Mouse (Mus musculus) midbrain, embryonic 13.5 days (tissue): ENCODE measurements at regions not wholly inside any gene's neighbourhood (a gene's known extent, or its start where the extent isn't known, plus 50 kb on each side); places are given as distances from the start of the nearest gene placed in this dataset.

Source experiments
- ATAC-seq: fragments of 200-750 bp; cut with Nextera tagmentation; 2 replicates; pipeline ENCODE4 v1.8.0; 2017; ENCODE audit warnings: mild to moderate bottlenecking, moderate TSS enrichment, moderate library complexity
- H3K27ac ChIP-seq: fragments of 300-500 bp; sonication (generic); 2 replicates; pipeline ENCODE4 v1.5.1; 2015; ENCODE audit warnings: inconsistent platforms, mild to moderate bottlenecking, moderate library complexity
- H3K27me3 ChIP-seq: fragments of 300-500 bp; sonication (generic); 2 replicates; pipeline ENCODE4 v1.6.1; 2015; ENCODE audit warnings: mild to moderate bottlenecking, inconsistent platforms
- H3K36me3 ChIP-seq: fragments of 300-500 bp; sonication (generic); 2 replicates; pipeline ENCODE4 v1.6.1; 2015; ENCODE audit warnings: mild to moderate bottlenecking, inconsistent platforms
- H3K4me1 ChIP-seq: fragments of 300-500 bp; sonication (generic); replicated peaks from 2 replicates; pipeline ENCODE4 v1.6.1; 2015; ENCODE audit warnings: inconsistent platforms
- H3K4me2 ChIP-seq: fragments of 300-500 bp; sonication (generic); replicated peaks from 2 replicates; pipeline ENCODE4 v1.6.1; 2015; ENCODE audit warnings: moderate library complexity, mild to moderate bottlenecking, inconsistent platforms
- H3K4me3 ChIP-seq: fragments of 300-500 bp; sonication (generic); replicated peaks from 2 replicates; pipeline ENCODE4 v1.5.1; 2015; ENCODE audit warnings: mild to moderate bottlenecking, inconsistent platforms
- H3K9ac ChIP-seq: fragments of 300-500 bp; sonication (generic); replicated peaks from 2 replicates; pipeline ENCODE4 v1.6.1; 2015; ENCODE audit warnings: mild to moderate bottlenecking, inconsistent platforms
- H3K9me3 ChIP-seq: fragments of 300-500 bp; sonication (generic); 2 replicates; pipeline ENCODE4 v1.6.1; 2016; ENCODE audit warnings: mild to moderate bottlenecking, inconsistent platforms
- WGBS: fragments of 180-500 bp; shearing (Covaris S2); methylation state at CpG from one replicate; pipeline ENCODE4 v1.1.7; 2015; 5-methylcytosine and 5-hydroxymethylcytosine counted together

DNA sequence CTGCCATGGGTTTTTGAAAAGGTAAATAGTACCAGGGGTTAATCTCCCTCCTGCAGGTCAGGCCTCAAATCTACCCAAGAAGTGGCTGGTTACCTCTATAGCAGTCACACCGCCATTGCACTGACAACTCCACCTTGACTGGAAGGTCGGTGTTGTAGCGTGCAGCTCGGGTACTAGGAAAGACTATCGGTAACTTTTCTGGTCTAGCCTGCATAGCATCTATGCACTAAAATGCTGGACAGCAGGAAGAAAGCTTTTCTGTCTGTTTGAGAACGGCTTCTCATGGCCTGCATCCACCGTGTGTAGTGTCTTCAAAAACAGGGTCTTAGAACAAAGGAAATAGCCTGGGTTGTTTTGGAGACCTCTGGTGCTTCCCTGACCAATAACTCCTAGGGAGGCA is 88.8 kb downstream of the Bms1 start:
- Histone ChIP-seq H3K9me3 (no peaks in the 10 kb centered on the region), H3K4me1 (no peaks in the 10 kb centered on the region), H3K4me3 (no peak overlapping the region), H3K36me3 (no peaks in the 10 kb centered on the region), H3K9ac (no peak overlapping the region), H3K27ac (no peak overlapping the region), H3K27me3 (no peaks in the 10 kb centered on the region), H3K4me2 (no peak overlapping the region)
- ATAC-seq = no peak
- WGBS = 92% methylated on average over 7 of the region's 7 CpGs

DNA sequence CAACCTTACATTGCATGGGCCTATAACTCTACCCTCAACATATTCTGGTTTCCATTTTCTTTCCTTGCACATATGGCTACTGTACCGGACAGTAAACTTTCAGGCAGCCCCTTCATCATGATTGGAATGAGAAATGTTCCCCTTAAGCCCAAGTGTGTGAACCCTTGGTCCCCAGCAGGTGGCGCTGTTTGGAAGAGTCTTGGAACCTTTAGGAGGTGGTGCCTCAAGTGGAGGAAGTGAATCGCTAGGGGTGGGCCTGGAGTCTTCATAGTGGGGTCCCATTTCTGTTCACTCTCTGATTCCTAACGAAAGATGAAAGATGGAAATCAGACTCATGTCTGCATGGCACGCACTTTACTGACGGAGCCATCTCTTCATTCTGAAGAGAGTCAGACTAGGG is 91.8 kb downstream of the Bms1 start:
- Histone ChIP-seq H3K36me3 (no peaks in the 10 kb centered on the region), H3K4me1 (no peaks in the 10 kb centered on the region), H3K4me3 (no peak overlapping the region), H3K27ac (no peak overlapping the region), H3K9ac (no peak overlapping the region), H3K27me3 (no peaks in the 10 kb centered on the region), H3K9me3 (no peaks in the 10 kb centered on the region), H3K4me2 (no peak overlapping the region)
- ATAC-seq = no peak
- WGBS = 72% methylated on average over 6 of the region's 6 CpGs

DNA sequence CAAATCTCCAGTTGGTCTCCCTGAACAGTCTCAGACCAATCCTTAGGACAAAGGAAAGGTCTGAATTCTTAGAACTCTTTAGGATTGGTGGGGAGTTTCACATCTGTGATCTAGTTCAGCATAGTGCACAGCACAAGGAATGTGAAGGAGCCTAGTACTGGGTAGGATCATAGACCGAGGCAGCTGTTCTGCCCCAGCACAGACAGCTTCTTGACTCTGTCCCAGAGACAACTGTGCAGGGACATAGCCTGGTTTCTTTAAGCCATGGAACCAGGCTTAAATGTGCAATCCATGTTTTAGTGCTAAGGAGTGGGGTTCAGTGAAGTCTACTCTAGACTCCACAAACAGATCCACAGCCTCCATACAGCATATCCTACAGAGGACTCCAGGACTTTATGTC is 93.6 kb downstream of the Bms1 start:
- Histone ChIP-seq H3K9ac (no peak overlapping the region), H3K4me2 (no peak overlapping the region), H3K27me3 (no peaks in the 10 kb centered on the region), H3K4me3 (no peak overlapping the region), H3K9me3 (no peaks in the 10 kb centered on the region), H3K36me3 (no peaks in the 10 kb centered on the region), H3K4me1 (no peaks in the 10 kb centered on the region), H3K27ac (no peak overlapping the region)
- ATAC-seq = no peak
- 96% methylated on average over 1 of the region's 1 CpGs for WGBS

DNA sequence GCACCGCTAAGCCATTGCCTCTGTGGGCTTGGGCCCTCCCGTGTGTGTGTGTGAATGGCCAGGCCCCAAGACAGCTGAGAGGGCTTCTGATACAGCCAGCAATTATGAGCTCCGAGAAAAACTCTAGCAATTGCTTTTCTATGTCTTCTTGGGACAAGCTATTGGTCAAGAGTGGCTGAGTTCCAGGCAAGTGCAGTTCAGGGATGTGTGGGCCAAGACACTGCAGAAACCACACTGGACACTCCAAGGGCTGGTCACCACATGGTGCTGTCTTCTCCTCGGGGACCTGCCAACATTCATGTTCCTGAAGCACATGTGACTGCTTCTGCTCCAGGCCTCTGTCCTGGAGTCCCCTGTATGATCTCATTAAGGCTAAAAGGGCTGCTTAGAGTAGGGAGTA is 94.7 kb downstream of the Bms1 start:
- Histone ChIP-seq H3K9ac (no peak overlapping the region), H3K36me3 (no peaks in the 10 kb centered on the region), H3K4me1 (no peaks in the 10 kb centered on the region), H3K9me3 (no peaks in the 10 kb centered on the region), H3K4me3 (no peak overlapping the region), H3K27me3 (no peaks in the 10 kb centered on the region), H3K4me2 (no peak overlapping the region), H3K27ac (no peak overlapping the region)
- ATAC-seq = no peak
- 80% methylated on average over 4 of the region's 4 CpGs for WGBS

DNA sequence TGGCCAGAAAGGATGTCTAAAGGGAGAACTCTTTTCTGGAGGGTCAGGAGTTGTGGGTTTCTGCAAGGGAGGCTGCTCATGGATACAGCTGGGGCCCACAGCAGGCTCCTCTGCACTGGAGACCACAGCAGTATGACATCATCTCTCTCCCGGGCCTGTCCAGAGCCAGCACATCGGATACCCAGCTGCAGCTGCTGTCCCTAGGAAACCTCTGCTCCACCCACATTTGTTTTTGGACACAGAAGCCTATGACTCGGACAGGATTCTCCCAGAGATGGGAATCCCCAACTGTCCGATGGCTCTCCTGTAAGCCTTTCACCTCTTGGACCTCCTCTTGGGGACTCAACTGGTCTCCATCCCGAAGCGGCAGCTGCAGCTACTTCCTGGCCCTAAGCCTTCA is 96.2 kb downstream of the Bms1 start:
- 80% methylated on average over 6 of the region's 6 CpGs for WGBS
- Histone ChIP-seq H3K36me3 (no peaks in the 10 kb centered on the region), H3K4me2 (no peak overlapping the region), H3K27me3 (no peaks in the 10 kb centered on the region), H3K4me1 (no peaks in the 10 kb centered on the region), H3K4me3 (no peak overlapping the region), H3K9me3 (no peaks in the 10 kb centered on the region), H3K27ac (no peak overlapping the region), H3K9ac (no peak overlapping the region)
- ATAC-seq = no peak

DNA sequence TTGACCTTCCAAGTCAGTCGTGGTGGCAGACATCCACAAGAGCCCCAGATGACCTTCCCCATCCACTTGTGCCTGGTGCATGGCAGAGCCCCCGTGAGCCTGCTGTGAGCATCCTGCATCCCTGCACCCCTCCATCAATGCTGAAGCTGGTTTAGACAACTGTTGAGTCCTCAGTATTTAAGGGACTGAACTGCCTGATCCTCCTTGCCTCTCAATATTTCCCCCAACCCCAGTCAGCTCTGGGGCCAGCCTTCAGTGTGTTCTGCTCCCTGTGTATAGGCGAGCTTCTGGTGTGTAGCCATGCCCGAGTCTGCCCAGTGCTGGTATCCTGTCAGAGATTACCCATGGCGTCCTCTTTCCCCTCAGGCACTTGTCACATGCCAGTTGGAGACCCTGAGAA is 96.6 kb downstream of the Bms1 start:
- no peak overlapping the region for H3K27ac ChIP-seq
- H3K9me3 ChIP-seq = no peaks in the 10 kb centered on the region
- no peaks in the 10 kb centered on the region for H3K4me1 ChIP-seq
- no peak overlapping the region for H3K4me2 ChIP-seq
- H3K36me3 ChIP-seq = no peaks in the 10 kb centered on the region
- no peaks in the 10 kb centered on the region for H3K27me3 ChIP-seq
- no peak for ATAC-seq
- 78% methylated on average over 5 of the region's 5 CpGs for WGBS
- H3K9ac ChIP-seq = no peak overlapping the region
- no peak overlapping the region for H3K4me3 ChIP-seq

DNA sequence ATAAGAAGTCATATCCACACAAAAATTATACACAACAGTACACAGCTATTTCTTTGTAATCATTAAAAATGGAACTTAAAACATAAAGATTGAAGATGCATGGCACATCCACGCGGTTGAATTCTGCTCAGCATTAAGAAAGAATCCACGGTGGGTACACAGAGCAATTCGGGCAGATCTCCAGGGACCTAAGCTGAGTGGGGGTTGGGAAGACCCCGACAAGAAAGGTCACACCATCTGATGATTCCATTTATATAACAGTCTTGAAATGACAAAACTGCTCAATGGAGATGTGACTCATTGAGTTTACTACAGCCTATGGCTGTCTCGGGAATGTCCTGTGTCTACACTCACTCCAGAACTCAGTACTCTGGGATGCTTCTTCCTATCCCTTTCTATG is 97.2 kb downstream of the Bms1 start:
- Histone ChIP-seq H3K9ac (no peak overlapping the region), H3K4me2 (no peak overlapping the region), H3K4me3 (no peak overlapping the region), H3K36me3 (no peaks in the 10 kb centered on the region), H3K9me3 (no peaks in the 10 kb centered on the region), H3K27ac (no peak overlapping the region), H3K4me1 (no peaks in the 10 kb centered on the region), H3K27me3 (no peaks in the 10 kb centered on the region)
- WGBS = 88% methylated on average over 6 of the region's 6 CpGs
- ATAC-seq = no peak

DNA sequence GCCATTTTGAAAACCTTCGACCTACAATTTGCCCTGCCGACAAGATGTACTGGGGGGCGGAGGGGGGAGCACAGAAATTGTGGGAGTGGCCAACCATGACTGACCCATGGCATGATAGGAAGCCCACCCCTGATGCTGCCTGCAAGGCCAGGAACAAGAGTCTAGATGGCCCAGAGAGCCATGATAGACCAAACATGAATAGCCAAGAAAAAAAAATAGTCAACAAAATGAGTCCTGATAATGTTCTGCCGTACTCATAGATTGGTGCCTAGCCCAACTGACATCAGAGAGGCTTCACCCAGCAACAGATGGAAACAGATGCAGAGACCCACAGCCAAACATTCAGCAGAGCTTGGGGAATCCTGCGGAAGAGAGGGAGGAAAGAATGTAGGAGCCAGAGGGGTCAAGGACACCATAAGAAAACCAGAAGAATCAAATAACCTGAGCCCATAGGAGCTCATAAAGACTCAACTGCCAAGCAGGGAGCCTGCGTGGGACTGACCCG is 99.2 kb downstream of the Bms1 start:
- no peak overlapping the region for H3K9ac ChIP-seq
- no peaks in the 10 kb centered on the region for H3K36me3 ChIP-seq
- H3K9me3 ChIP-seq = no peaks in the 10 kb centered on the region
- H3K4me3 ChIP-seq = no peak overlapping the region
- H3K4me1 ChIP-seq = 0 out of 2 replicates have a peak, but pooled peaks cover 3% of the 10 kb centered on the region
- ATAC-seq = no peak
- H3K27ac ChIP-seq = no peak overlapping the region
- whole genome bisulfite sequencing = 92% methylated on average over 7 of the region's 7 CpGs
- H3K4me2 ChIP-seq = no peak overlapping the region
- 0 out of 2 replicates have a peak, but pooled peaks cover 3% of the 10 kb centered on the region for H3K27me3 ChIP-seq

DNA sequence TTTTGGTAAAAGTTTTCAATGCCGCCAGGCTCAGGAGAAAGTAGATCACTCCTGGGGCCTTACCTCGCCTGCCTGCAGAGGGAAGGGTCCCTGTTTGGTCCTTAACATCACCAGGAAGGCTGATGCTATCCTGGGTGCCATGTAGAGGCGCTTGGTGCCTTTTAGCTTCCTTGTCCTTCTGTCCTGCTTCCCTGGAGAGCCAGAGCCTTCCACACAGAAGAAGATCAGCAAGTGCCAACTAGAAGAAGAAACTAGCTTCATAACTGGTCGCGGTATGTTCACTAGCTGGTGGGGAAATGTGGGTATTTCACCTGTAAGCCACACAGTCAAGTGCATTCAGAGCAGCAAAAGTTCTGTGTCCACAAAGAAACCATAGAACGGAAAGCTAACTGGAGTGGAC is 103.4 kb downstream of the Bms1 start:
- H3K4me2 ChIP-seq = no peak overlapping the region

DNA sequence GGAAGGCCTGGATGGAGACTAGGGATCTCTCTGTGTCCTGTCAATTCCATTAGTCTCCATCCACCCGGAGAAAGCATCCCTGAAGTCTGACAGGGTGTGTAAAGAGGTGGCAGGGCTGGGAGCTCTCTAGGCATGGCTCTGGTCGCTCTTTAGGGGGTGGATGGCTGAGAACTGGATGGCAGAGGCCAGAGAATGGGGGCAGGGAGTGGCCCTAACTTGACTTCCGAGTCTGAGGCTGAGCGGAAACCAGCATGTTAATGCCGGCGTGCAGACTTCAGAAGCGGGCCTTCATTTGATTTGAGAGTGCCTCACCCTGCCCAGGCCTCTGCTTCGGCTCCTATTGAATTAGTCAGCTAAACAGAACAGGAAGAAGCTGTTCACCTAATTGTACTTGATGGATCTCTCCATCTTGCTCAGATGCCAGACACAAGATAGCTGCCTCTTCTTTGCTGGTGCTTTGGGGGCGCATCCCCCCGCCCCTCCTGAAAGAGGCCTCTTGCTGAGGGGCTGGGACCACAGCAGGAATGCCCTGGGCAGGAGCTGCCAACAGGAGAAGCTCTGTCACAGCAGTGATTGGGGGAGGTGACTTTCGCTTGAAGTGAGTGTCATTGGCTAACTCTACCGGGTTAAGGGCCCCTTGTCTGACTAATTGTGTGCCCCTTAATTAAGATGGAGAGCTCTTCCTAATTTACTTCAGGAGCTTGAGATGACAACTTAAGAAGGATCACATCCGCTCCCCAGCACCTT is 104.2 kb downstream of the Bms1 start:
- no peak overlapping the region for H3K9ac ChIP-seq
- no peaks in the 10 kb centered on the region for H3K9me3 ChIP-seq
- WGBS = 38% methylated on average over 13 of the region's 13 CpGs
- 0 out of 2 replicates have a peak, but pooled peaks cover 3% of the 10 kb centered on the region for H3K27me3 ChIP-seq
- no peak overlapping the region for H3K27ac ChIP-seq
- ATAC-seq = no peak
- no peaks in the 10 kb centered on the region for H3K36me3 ChIP-seq
- H3K4me3 ChIP-seq = no peak overlapping the region
- H3K4me2 ChIP-seq = no peak overlapping the region
- H3K4me1 ChIP-seq = 0 out of 2 replicates have a peak, but pooled peaks cover 7% of the 10 kb centered on the region

More for the DNA sequence above, 103.4 kb downstream of the Bms1 start:
- H3K9ac ChIP-seq = no peak overlapping the region
- no peaks in the 10 kb centered on the region for H3K36me3 ChIP-seq
- 88% methylated on average over 6 of the region's 6 CpGs for WGBS
- no peak for ATAC-seq
- H3K4me1 ChIP-seq = 0 out of 2 replicates have a peak, but pooled peaks cover 7% of the 10 kb centered on the region
- H3K9me3 ChIP-seq = no peaks in the 10 kb centered on the region
- H3K27ac ChIP-seq = no peak overlapping the region
- 0 out of 2 replicates have a peak, but pooled peaks cover 3% of the 10 kb centered on the region for H3K27me3 ChIP-seq
- H3K4me3 ChIP-seq = no peak overlapping the region

DNA sequence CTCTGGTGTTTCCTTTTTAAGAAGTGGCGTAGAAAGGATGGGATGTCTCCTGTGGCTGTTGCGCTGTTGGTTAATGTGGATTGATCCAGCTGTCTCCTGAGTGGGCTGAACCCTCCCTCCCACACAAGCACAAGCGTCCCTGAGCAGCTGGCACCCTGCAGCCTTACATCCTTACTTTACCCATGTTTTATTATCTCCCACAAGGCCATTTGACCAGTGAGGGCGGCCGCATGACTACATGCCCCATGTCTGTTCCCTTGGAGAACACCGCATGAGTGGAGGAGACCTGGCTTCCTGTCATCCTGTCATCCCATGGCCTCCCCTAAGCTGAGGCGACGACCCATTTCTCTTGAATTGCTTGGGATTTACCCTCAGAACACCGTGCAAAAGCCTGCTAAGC is 108.2 kb downstream of the Bms1 start:
- 73% methylated on average over 9 of the region's 9 CpGs for WGBS
- Histone ChIP-seq H3K4me1 (0 out of 2 replicates have a peak, but pooled peaks cover 7% of the 10 kb centered on the region), H3K27ac (no peak overlapping the region), H3K4me2 (no peak overlapping the region), H3K27me3 (no peaks in the 10 kb centered on the region), H3K4me3 (no peak overlapping the region), H3K9ac (no peak overlapping the region), H3K36me3 (no peaks in the 10 kb centered on the region), H3K9me3 (no peaks in the 10 kb centered on the region)
- no peak for ATAC-seq

DNA sequence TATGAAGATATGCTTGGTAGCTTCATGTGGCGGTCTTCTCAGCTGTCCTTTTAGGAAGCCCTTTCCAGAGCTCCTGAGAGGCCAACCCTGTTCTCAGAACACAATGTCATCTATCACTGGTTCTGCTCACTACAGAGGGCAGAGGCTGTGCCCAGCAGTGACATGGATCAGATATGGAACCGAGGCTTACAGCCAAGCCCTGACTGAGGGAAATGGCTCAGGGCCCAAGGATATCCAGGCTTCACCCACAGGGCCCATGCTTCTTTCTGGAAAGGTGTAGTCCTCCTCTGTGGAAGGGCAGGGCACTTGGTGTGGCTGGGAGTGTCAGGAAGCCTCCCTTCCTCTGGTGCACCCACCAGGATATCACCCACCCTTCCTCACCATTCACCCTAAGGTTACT is 109.4 kb downstream of the Bms1 start:
- H3K4me2 ChIP-seq = no peak overlapping the region
- no peaks in the 10 kb centered on the region for H3K36me3 ChIP-seq
- H3K4me1 ChIP-seq = 0 out of 2 replicates have a peak, but pooled peaks cover 2% of the 10 kb centered on the region
- 73% methylated on average over 2 of the region's 2 CpGs for WGBS
- no peak for ATAC-seq
- H3K9ac ChIP-seq = no peak overlapping the region
- H3K9me3 ChIP-seq = no peaks in the 10 kb centered on the region
- H3K27ac ChIP-seq = no peak overlapping the region
- no peaks in the 10 kb centered on the region for H3K27me3 ChIP-seq
- no peak overlapping the region for H3K4me3 ChIP-seq

DNA sequence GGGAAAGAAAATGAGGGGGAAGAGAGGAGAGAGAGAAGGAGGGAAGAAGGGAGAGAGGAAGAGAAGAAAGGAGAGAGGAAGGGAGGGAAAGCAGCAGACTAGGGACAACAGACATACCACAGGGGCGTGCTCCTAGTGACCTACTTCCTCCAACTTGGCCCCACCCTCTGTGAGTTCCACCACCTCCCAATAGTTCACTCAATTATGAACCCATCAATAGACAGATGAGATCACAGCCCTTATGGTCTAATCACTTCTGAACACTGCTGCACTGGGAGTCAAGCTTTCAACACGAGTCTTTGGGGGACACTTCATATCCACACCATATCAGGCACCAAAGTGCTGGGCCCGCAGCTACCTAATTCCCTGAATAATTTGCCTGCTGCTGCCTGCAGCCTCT is 110.7 kb downstream of the Bms1 start:
- no peak overlapping the region for H3K4me3 ChIP-seq
- ATAC-seq = no peak
- no peaks in the 10 kb centered on the region for H3K36me3 ChIP-seq
- H3K4me1 ChIP-seq = no peaks in the 10 kb centered on the region
- no peaks in the 10 kb centered on the region for H3K9me3 ChIP-seq
- H3K27ac ChIP-seq = no peak overlapping the region
- no peak overlapping the region for H3K4me2 ChIP-seq
- no peaks in the 10 kb centered on the region for H3K27me3 ChIP-seq
- no peak overlapping the region for H3K9ac ChIP-seq
- 65% methylated on average over 3 of the region's 3 CpGs for WGBS
